In the genomic region with DNA sequence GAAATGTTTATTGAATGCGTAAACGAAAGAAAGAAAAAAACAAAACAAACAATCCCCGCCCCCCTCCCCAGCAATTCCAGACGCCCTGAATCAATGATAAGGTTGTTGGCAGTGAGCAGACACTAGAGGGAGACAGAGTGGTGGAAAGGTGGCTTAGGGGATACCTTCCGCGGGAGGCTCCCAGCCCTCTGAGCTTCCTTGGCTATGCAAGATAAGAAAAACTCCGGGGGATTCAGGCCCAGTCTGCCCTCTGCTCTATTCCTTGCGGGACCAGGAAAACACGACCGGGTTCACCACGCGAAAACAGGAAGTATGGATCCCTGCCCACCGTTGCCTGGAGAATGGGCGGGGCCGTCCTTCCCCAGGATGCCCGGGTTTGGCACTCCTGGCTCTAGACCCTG, we compare ENCODE assay signal across 8 mouse cellular contexts. TPM values are rescaled to one million over a fixed set of nuclear protein-coding genes. Genes with fewer than 3 reads are reported as not detected.
DNase-seq lines count a peak whose midpoint lies in the region; ATAC-seq and TF ChIP-seq lines count a peak whose summit lies in the region.

No protein-coding gene starts in this region.

- no peaks in the 10 kb centered on the region for H3K9me3 ChIP-seq in intestine, embryonic 15.5 days
- H3K9me3 ChIP-seq in liver, postnatal 0 days (ENCODE audit: low read length) = no peaks in the 10 kb centered on the region
- H3K9me3 ChIP-seq in neural tube, embryonic 14.5 days (ENCODE audit: control insufficient read depth, low read length) = no peaks in the 10 kb centered on the region

- TF ChIP-seq EP300 in liver, postnatal 0 days (IDR thresholded peaks at IDR 0.05; ENCODE audit: low read depth) = no peak

- peak overlapping the region; percentile 49 for H3K9ac ChIP-seq in intestine, embryonic 15.5 days
- H3K9ac ChIP-seq in liver, postnatal 0 days (replicated peaks) = no peak overlapping the region
- H3K9ac ChIP-seq in neural tube, embryonic 14.5 days (replicated peaks; ENCODE audit: low read depth, low read length) = 0 out of 2 replicates have a peak overlapping the region, but pooled peaks have one; percentile 41

- peak; percentile 66 for TF ChIP-seq CTCF in liver, postnatal 0 days (IDR thresholded peaks at IDR 0.05; ENCODE audit: low read depth)

- no peaks in the 10 kb centered on the region for H3K36me3 ChIP-seq in intestine, embryonic 15.5 days
- H3K36me3 ChIP-seq in liver, postnatal 0 days (replicated peaks; ENCODE audit: insufficient read depth, low read length) = no peaks in the 10 kb centered on the region
- H3K36me3 ChIP-seq in neural tube, embryonic 14.5 days (ENCODE audit: control insufficient read depth, insufficient read depth, low read length) = no peaks in the 10 kb centered on the region

- no peak overlapping the region for H3K27ac ChIP-seq in intestine, embryonic 15.5 days
- H3K27ac ChIP-seq in liver, postnatal 0 days (ENCODE audit: low read depth) = no peak overlapping the region
- 0 out of 2 replicates have a peak overlapping the region, but pooled peaks have one; percentile 18 for H3K27ac ChIP-seq in neural tube, embryonic 14.5 days (ENCODE audit: low read depth, low read length)

- H3K27me3 ChIP-seq in intestine, embryonic 15.5 days (replicated peaks) = peaks cover 5% of the 10 kb centered on the region; the same call in 1 of the 2 replicates
- peaks cover 5% of the 10 kb centered on the region; the same call in 1 of the 2 replicates for H3K27me3 ChIP-seq in liver, postnatal 0 days (ENCODE audit: insufficient read depth, low read length)
- no peaks in the 10 kb centered on the region for H3K27me3 ChIP-seq in neural tube, embryonic 14.5 days (ENCODE audit: control insufficient read depth, insufficient read depth, low read length)

- peaks cover 22% of the 10 kb centered on the region for H3K4me1 ChIP-seq in intestine, embryonic 15.5 days (replicated peaks)
- peaks cover 10% of the 10 kb centered on the region for H3K4me1 ChIP-seq in liver, postnatal 0 days (ENCODE audit: insufficient read depth)
- 0 out of 2 replicates have a peak, but pooled peaks cover 5% of the 10 kb centered on the region for H3K4me1 ChIP-seq in neural tube, embryonic 14.5 days (ENCODE audit: control insufficient read depth, insufficient read depth, low read length)

- H3K4me3 ChIP-seq in intestine, embryonic 15.5 days (replicated peaks) = peak overlapping the region; percentile 37
- peak overlapping the region; percentile 27; the same call in 1 of the 2 replicates for H3K4me3 ChIP-seq in liver, postnatal 0 days (ENCODE audit: low read depth, low read length)
- peak overlapping the region; percentile 25 for H3K4me3 ChIP-seq in neural tube, embryonic 14.5 days (ENCODE audit: low read depth, low read length)

- WGBS in intestine, embryonic 15.5 days = 2% methylated on average over 16 of the region's 16 CpGs
- WGBS in liver, postnatal 0 days (ENCODE audit: insufficient replicate concordance) = under 1% methylated on average over 16 of the region's 16 CpGs
- 1% methylated on average over 16 of the region's 16 CpGs for WGBS in neural tube, embryonic 14.5 days

- peak; percentile 49 for ATAC-seq in granulocyte monocyte progenitor cell, adult 5-6 weeks (replicated peaks; ENCODE audit: poor library complexity, severe bottlenecking)
- peak; percentile 52; the same call in 1 of the 2 replicates for ATAC-seq in intestine, embryonic 15.5 days
- ATAC-seq in liver, postnatal 0 days = peak; percentile 64; the same call in 1 of the 2 replicates
- peak; percentile 67 for ATAC-seq in neural tube, embryonic 14.5 days (ENCODE audit: low read depth)
- no peak for ATAC-seq in activated CD4-positive, CD25-positive, alpha-beta regulatory T cell, adult 4 months

- peak; percentile 34 for DNase-seq in urinary bladder, adult 2 months (ENCODE audit: low spot score)
- DNase-seq in urinary bladder, postnatal 4 days (ENCODE audit: low spot score in 2 of 2) = no peak
- peak; percentile 63 to 76 for DNase-seq in cerebellum, postnatal 25 days
- no peak for DNase-seq in liver, postnatal 0 days

- H3K4me2 ChIP-seq in intestine, embryonic 15.5 days (replicated peaks) = peak overlapping the region; percentile 63
- H3K4me2 ChIP-seq in liver, postnatal 0 days (ENCODE audit: low read depth, low read length) = peak overlapping the region; percentile 70
- peak overlapping the region; percentile 47 for H3K4me2 ChIP-seq in neural tube, embryonic 14.5 days (ENCODE audit: low read depth, low read length)

RNA-seq across cellular contexts. Expression of a gene that starts 9.9 kb away (rescaled TPM):
- 816 and 846 TPM in 2 replicates for polyA plus RNA-seq in urinary bladder, adult 2 months (2012; rRNA removed)
- total RNA-seq in granulocyte monocyte progenitor cell, adult 5-6 weeks (2014; fragmentation: Nextera tagmentation) = not detected in 2 replicates
- not detected in 2 replicates for total RNA-seq in granulocyte monocyte progenitor cell, adult 5-6 weeks (2017)
- polyA plus RNA-seq in intestine, embryonic 15.5 days (2015; fragmentation: Nextera tagmentation; extraction: Ambion mirVana) = 113 and 116 TPM in 2 replicates
- polyA plus RNA-seq in liver, postnatal 0 days (2015; fragmentation: Nextera tagmentation; extraction: Ambion mirVana) = 4.5 and 9.1 TPM in 2 replicates
- 7.8 and 11.4 TPM in 2 replicates for polyA plus RNA-seq in neural tube, embryonic 14.5 days (2014; fragmentation: Nextera tagmentation; extraction: Ambion mirVana)
- polyA plus RNA-seq in activated CD4-positive, CD25-positive, alpha-beta regulatory T cell, adult 4 months (2017; shearing (Covaris generic)) = not detected

RNA-seq across cellular contexts. Expression of a gene that starts 56.6 kb away (rescaled TPM):
- 54.0 and 76.6 TPM in 2 replicates for polyA plus RNA-seq in urinary bladder, adult 2 months (2012; rRNA removed)
- total RNA-seq in granulocyte monocyte progenitor cell, adult 5-6 weeks (2014; fragmentation: Nextera tagmentation) = 97.2 and 120 TPM in 2 replicates
- 92.2 and 107 TPM in 2 replicates for total RNA-seq in granulocyte monocyte progenitor cell, adult 5-6 weeks (2017)
- polyA plus RNA-seq in intestine, embryonic 15.5 days (2015; fragmentation: Nextera tagmentation; extraction: Ambion mirVana) = 151 and 154 TPM in 2 replicates
- polyA plus RNA-seq in liver, postnatal 0 days (2015; fragmentation: Nextera tagmentation; extraction: Ambion mirVana) = 56.7 and 66.8 TPM in 2 replicates
- 419 and 431 TPM in 2 replicates for polyA plus RNA-seq in neural tube, embryonic 14.5 days (2014; fragmentation: Nextera tagmentation; extraction: Ambion mirVana)
- polyA plus RNA-seq in activated CD4-positive, CD25-positive, alpha-beta regulatory T cell, adult 4 months (2017; shearing (Covaris generic)) = 10 to 100 TPM; 34.1 to 56.7 TPM

Comparison
In these comparisons a context has a peak if more than half of its experiments do, and no peak if none do; other contexts are left out.
1. DNase-seq: peak in urinary bladder, adult 2 months (single experiment) and cerebellum, postnatal 25 days (2 of 2); none in urinary bladder, postnatal 4 days (0 of 2) and liver, postnatal 0 days (single experiment).
2. Peak in every context shown above with its lines, with median percentiles within 50 percentile points of each other: H3K4me2 ChIP-seq and H3K4me3 ChIP-seq.